Mouse (Mus musculus): ENCODE measurements around the gene Tomm40. TPM values are rescaled to one million over a fixed set of nuclear protein-coding genes. Genes with fewer than 3 reads are reported as not detected.

Gene Tomm40
- polyA plus RNA-seq, 1 experiment = 184 TPM

GRCm38 (mm10) chr7:19698907-19699826, 16.1 kb downstream of the Tomm40 start, which contains the start of gene Apoe:
TSS of gene Apoe (minus strand) at chr7:19699188.
- peaks cover 52% of the 10 kb centered on the region for H3K4me1 ChIP-seq
- H3K36me3 ChIP-seq (replicated peaks; ENCODE audit: low read length) = peaks cover 73% of the 10 kb centered on the region
- H3K27me3 ChIP-seq (replicated peaks) = peaks cover 39% of the 10 kb centered on the region
- H3K9me3 ChIP-seq = peaks cover 21% of the 10 kb centered on the region
- no peak for TF ChIP-seq FLI1 (IDR thresholded peaks at IDR 0.05; ENCODE audit: low read length)
- no peak for TF ChIP-seq GATA1 (IDR thresholded peaks at IDR 0.05; ENCODE audit: borderline replicate concordance, low read length)
- H3K4me3 ChIP-seq (replicated peaks) = peak within 1 kb of the TSS; percentile 53

DNA sequence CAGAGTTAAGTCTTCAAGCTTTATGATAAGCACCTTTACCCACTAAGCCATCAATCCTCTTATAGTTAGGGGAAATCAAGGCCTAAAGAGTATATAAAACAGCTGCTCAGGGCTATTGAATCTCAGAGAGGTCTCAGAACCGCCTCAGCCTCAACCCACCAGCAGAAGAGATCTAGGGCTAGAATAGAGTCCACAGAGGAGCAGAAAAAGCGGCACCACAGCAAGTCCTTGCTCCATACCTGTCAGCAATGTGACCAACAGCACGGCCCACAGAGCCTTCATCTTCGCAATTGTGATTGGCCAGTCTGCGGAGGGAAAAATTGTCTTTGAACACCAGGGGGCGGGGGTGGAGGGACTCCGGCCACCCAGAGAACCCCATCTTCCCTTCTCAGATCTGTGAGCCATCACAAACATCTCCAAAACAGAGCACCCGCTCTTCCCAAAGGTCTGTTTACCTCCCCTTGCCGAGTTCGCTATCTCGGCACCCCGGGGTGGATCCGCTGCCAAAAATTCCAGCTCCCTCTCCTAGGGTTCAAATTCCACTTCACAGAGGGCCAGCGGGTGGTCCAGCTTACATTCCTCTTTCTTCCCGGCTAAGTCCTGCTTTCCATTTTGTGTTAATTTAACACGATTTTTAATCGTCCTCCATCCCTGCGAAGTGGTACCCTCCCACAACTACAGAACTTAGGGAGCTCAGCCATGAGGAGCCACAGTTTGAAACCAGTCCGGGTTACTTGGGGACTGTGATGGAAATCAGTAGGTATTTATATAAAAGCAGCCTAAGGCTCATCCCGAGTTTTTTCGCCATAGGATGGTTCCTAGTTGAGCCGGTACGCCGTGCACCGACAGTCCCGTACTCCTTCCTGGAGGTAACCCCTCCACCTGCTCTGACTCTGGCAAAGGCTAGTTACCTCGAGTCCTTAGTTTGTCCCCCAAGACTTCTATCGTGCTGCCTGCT, 17.0 kb downstream of the Tomm40 start:
- peaks cover 48% of the 10 kb centered on the region for H3K27me3 ChIP-seq (replicated peaks)
- H3K4me1 ChIP-seq = peaks cover 58% of the 10 kb centered on the region

DNA sequence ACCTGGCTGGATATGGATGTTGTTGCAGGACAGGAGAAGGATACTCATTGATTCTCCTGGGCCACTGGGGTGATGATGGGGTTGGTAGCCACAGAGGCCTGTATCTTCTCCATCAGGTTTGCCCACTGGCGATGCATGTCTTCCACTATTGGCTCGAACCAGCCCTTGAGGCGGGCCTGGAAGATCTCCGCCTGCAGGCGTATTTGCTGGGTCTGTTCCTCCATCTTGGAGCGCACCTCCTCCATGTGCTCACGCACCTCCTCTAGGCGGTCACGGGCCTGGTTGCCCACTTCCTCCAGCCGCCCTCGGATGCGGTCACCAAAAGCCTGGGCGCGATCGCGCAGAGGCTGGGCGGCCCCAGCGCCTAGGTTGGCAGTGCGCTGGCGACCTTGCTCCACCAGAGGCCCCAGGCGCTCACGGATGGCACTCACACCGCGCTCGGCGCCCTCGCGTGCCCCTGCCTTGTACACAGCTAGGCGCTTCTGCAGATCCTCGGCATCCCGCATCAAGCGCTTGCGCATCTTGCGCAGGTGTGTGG, 18.8 kb downstream of the Tomm40 start:
- peaks cover 66% of the 10 kb centered on the region for H3K27me3 ChIP-seq (replicated peaks)
- peaks cover 45% of the 10 kb centered on the region for H3K36me3 ChIP-seq (replicated peaks; ENCODE audit: low read length)
- peaks cover 46% of the 10 kb centered on the region for H3K4me1 ChIP-seq
- H3K9me3 ChIP-seq = peaks cover 22% of the 10 kb centered on the region
- TF ChIP-seq FLI1 (IDR thresholded peaks at IDR 0.05; ENCODE audit: low read length) (no peak), GATA1 (IDR thresholded peaks at IDR 0.05; ENCODE audit: borderline replicate concordance, low read length) (no peak)
- peak overlapping the region; percentile 54 for H3K4me3 ChIP-seq (replicated peaks)

More for the DNA sequence above, 17.0 kb downstream of the Tomm40 start:
- Histone ChIP-seq H3K36me3 (replicated peaks; ENCODE audit: low read length) (peaks cover 63% of the 10 kb centered on the region), H3K4me3 (replicated peaks) (peak overlapping the region; percentile 53), H3K9me3 (peaks cover 21% of the 10 kb centered on the region)
- TF ChIP-seq FLI1 (IDR thresholded peaks at IDR 0.05; ENCODE audit: low read length) (no peak), GATA1 (IDR thresholded peaks at IDR 0.05; ENCODE audit: borderline replicate concordance, low read length) (no peak)

DNA sequence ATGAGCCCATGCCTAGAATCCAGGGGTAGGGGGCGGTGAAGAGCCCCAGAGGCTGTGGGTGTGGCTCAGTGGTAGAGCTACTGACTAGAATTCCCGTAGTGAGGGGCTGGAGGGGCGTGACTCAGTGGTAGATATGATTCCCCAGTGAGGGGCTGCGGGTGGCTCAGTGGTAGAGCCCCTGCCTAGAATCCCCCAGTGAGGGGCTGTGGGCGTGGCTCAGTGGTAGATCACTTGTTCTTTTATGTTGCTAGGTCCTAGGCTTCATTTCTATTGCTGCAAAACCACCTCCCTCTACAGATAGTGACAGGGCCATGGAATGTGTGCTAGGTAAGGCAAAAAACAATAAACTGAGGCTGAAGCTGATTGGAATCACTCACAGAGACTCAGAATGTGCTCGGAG, 19.4 kb downstream of the Tomm40 start:
- H3K9me3 ChIP-seq = peaks cover 25% of the 10 kb centered on the region
- peaks cover 41% of the 10 kb centered on the region for H3K36me3 ChIP-seq (replicated peaks; ENCODE audit: low read length)
- peaks cover 44% of the 10 kb centered on the region for H3K4me1 ChIP-seq
- TF ChIP-seq GATA1 (IDR thresholded peaks at IDR 0.05; ENCODE audit: borderline replicate concordance, low read length) (no peak), FLI1 (IDR thresholded peaks at IDR 0.05; ENCODE audit: low read length) (no peak)
- peaks cover 71% of the 10 kb centered on the region for H3K27me3 ChIP-seq (replicated peaks)
- H3K4me3 ChIP-seq (replicated peaks) = no peak overlapping the region

DNA sequence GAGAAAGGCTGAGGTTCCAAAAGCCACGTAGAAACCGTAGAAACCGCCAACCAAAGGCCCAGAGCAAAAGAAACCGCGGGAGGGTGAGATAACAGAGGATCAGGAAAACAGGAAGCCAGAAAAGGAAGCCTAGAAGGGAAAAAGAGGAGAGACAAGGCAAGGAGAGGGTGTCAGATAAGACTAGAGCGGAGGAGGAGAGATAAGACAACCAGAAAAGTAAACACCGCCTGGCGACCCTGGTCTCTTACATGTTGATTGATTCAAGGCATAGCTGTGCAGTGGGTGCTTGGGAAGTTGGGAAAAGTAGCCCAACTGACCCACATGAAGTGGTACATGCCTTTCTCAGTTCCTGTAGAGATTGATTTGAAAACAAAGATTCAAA, 20.0 kb downstream of the Tomm40 start:
- Histone ChIP-seq H3K36me3 (replicated peaks; ENCODE audit: low read length) (peaks cover 34% of the 10 kb centered on the region), H3K27me3 (replicated peaks) (peaks cover 75% of the 10 kb centered on the region), H3K9me3 (peaks cover 25% of the 10 kb centered on the region), H3K4me3 (replicated peaks) (peak overlapping the region; percentile 42), H3K4me1 (peaks cover 38% of the 10 kb centered on the region)
- TF ChIP-seq GATA1 (IDR thresholded peaks at IDR 0.05; ENCODE audit: borderline replicate concordance, low read length) (no peak), FLI1 (IDR thresholded peaks at IDR 0.05; ENCODE audit: low read length) (no peak)

- peaks cover 37% of the 10 kb centered on the region for H3K4me1 ChIP-seq
- H3K4me3 ChIP-seq (replicated peaks) = peak overlapping the region; percentile 57
- H3K9me3 ChIP-seq = peaks cover 25% of the 10 kb centered on the region
Observed at GRCm38 (mm10) chr7:19694336-19695212, 20.7 kb downstream of the Tomm40 start.

GRCm38 (mm10) chr7:19693421-19693820, 21.8 kb downstream of the Tomm40 start:
- peaks cover 40% of the 10 kb centered on the region for H3K4me1 ChIP-seq
- peaks cover 25% of the 10 kb centered on the region for H3K9me3 ChIP-seq
- H3K4me3 ChIP-seq (replicated peaks) = no peak overlapping the region

More at GRCm38 (mm10) chr7:19694336-19695212, 20.7 kb downstream of the Tomm40 start:
- TF ChIP-seq GATA1 (IDR thresholded peaks at IDR 0.05; ENCODE audit: borderline replicate concordance, low read length) (no peak), FLI1 (IDR thresholded peaks at IDR 0.05; ENCODE audit: low read length) (no peak)
- Histone ChIP-seq H3K36me3 (replicated peaks; ENCODE audit: low read length) (peaks cover 33% of the 10 kb centered on the region), H3K27me3 (replicated peaks) (peaks cover 81% of the 10 kb centered on the region)

GRCm38 (mm10) chr7:19691873-19692865, 23.1 kb downstream of the Tomm40 start, which contains the start of gene Apoc1:
TSS of gene Apoc1 (minus strand) at chr7:19692660.
- H3K4me3 ChIP-seq (replicated peaks) = peak within 1 kb of the TSS; percentile 69
- peaks cover 42% of the 10 kb centered on the region for H3K4me1 ChIP-seq
- H3K27me3 ChIP-seq (replicated peaks) = peaks cover 75% of the 10 kb centered on the region
- peaks cover 15% of the 10 kb centered on the region for H3K36me3 ChIP-seq (replicated peaks; ENCODE audit: low read length)
- H3K9me3 ChIP-seq = peaks cover 18% of the 10 kb centered on the region
- no peak for TF ChIP-seq FLI1 (IDR thresholded peaks at IDR 0.05; ENCODE audit: low read length)
- TF ChIP-seq GATA1 (IDR thresholded peaks at IDR 0.05; ENCODE audit: borderline replicate concordance, low read length) = no peak

More at GRCm38 (mm10) chr7:19693421-19693820, 21.8 kb downstream of the Tomm40 start:
- no peak for TF ChIP-seq FLI1 (IDR thresholded peaks at IDR 0.05; ENCODE audit: low read length)
- Histone ChIP-seq H3K36me3 (replicated peaks; ENCODE audit: low read length) (peaks cover 23% of the 10 kb centered on the region), H3K27me3 (replicated peaks) (peaks cover 85% of the 10 kb centered on the region)

Data from megakaryocyte, embryonic 14.5 days (primary cell).